Mouse (Mus musculus) left cerebral cortex, postnatal 4 days (tissue): ENCODE measurements at regions not wholly inside any gene's neighbourhood (a gene's known extent, or its start where the extent isn't known, plus 50 kb on each side); places are given as distances from the start of the nearest gene placed in this dataset.
A peak's percentile ranks its signal among the peaks of the same experiment; 100 is the strongest.

ENCODE experiments used
- DNase-seq: peaks from one replicate; pipeline ENCODE4 v3.0.0-alpha.2; 2022
- intact Hi-C: fragments of 180-260 bp; cut with DNase I; formaldehyde crosslinking; loops from one replicate; pipeline ENCODE4 v1.15.1; 2025

- intact Hi-C loops = no loop called here
- DNase-seq = no peak
These were observed 582.7 kb downstream of the Lmo4 start for GRCm38 (mm10) chr3:143622275-143622674.

- intact Hi-C loops = no loop called here
- DNase-seq = no peak
These were observed 585.9 kb downstream of the Lmo4 start for GRCm38 (mm10) chr3:143619125-143619524.

GRCm38 (mm10) chr3:143614895-143615294 is 590.1 kb downstream of the Lmo4 start:
- DNase-seq = no peak
- intact Hi-C loops = no loop called here

- intact Hi-C loops = no loop called here
- no peak for DNase-seq
These were observed 591.0 kb downstream of the Lmo4 start for GRCm38 (mm10) chr3:143614004-143614403.

GRCm38 (mm10) chr3:143609673-143610072 is 595.3 kb downstream of the Lmo4 start:
- intact Hi-C loops = no loop called here
- DNase-seq = no peak

- intact Hi-C loops = no loop called here
- peak; percentile 20 for DNase-seq
These were observed 605.9 kb downstream of the Lmo4 start for GRCm38 (mm10) chr3:143599120-143599519.

- peak; percentile 12 for DNase-seq
- intact Hi-C loops = no loop called here
These were observed 607.9 kb downstream of the Lmo4 start for GRCm38 (mm10) chr3:143596949-143597593.

- intact Hi-C loops = no loop called here
- DNase-seq = no peak
These were observed 608.9 kb downstream of the Lmo4 start for GRCm38 (mm10) chr3:143596011-143596683.

- no peak for DNase-seq
- intact Hi-C loops = no loop called here
These were observed 609.9 kb downstream of the Lmo4 start for GRCm38 (mm10) chr3:143595081-143595480.

GRCm38 (mm10) chr3:143594676-143595075 is 610.3 kb downstream of the Lmo4 start:
- intact Hi-C loops = no loop called here
- DNase-seq = peak; percentile 39

- intact Hi-C loops = no loop called here
These were observed 618.4 kb downstream of the Lmo4 start for GRCm38 (mm10) chr3:143586653-143587052.

GRCm38 (mm10) chr3:143584692-143585603 is 620.1 kb downstream of the Lmo4 start:
- intact Hi-C loops = no loop called here
- DNase-seq = no peak

More at GRCm38 (mm10) chr3:143586653-143587052, 618.4 kb downstream of the Lmo4 start:
- no peak for DNase-seq

GRCm38 (mm10) chr3:143576338-143577007 is 628.5 kb downstream of the Lmo4 start:
- intact Hi-C loops = no loop called here
- no peak for DNase-seq

- no peak for DNase-seq
- intact Hi-C loops = no loop called here
These were observed 629.3 kb downstream of the Lmo4 start for GRCm38 (mm10) chr3:143575737-143576136.

GRCm38 (mm10) chr3:143574035-143574864 is 630.8 kb downstream of the Lmo4 start:
- intact Hi-C loops = no loop called here
- DNase-seq = no peak

GRCm38 (mm10) chr3:143569930-143570329 is 635.1 kb downstream of the Lmo4 start:
- no peak for DNase-seq
- intact Hi-C loops = no loop called here

- intact Hi-C loops = no loop called here
- no peak for DNase-seq
These were observed 640.0 kb downstream of the Lmo4 start for GRCm38 (mm10) chr3:143565067-143565466.

GRCm38 (mm10) chr3:143542811-143543210 is 661.0 kb upstream of the Pkn2 start:
- DNase-seq = no peak
- intact Hi-C loops = no loop called here

GRCm38 (mm10) chr3:143527982-143528381 is 646.2 kb upstream of the Pkn2 start:
- DNase-seq = no peak
- intact Hi-C loops = no loop called here

- DNase-seq = no peak
- intact Hi-C loops = no loop called here
These were observed 645.5 kb upstream of the Pkn2 start for GRCm38 (mm10) chr3:143527274-143527673.
